Mouse (Mus musculus) megakaryocyte-erythroid progenitor cell, adult 5-6 weeks (primary cell): Measurements from ENCODE around the gene Gm13090. TPM values are rescaled to one million over a fixed set of nuclear protein-coding genes. Genes with fewer than 3 reads are reported as not detected.
A peak's percentile ranks its signal among the peaks of the same experiment; 100 is the strongest.

ENCODE experiments used
- ATAC-seq: replicated peaks from 2 replicates; pipeline ENCODE4 v1.8.0; 2016; ENCODE audit warnings: mild to moderate bottlenecking, inconsistent platforms; ENCODE audit not compliant: severe bottlenecking, poor library complexity, low FRiP score, low TSS enrichment
- total RNA-seq, 2 experiments: library from RNA; stranded (forward) in 1 of 2; stranded (reverse) in 1 of 2; fragments of 200-1000, 215-1000 nt in 1 of 2; fragments of >200 nt in 1 of 2; fragmentation: Nextera tagmentation in 1 of 2; gene quantifications; 2 replicates each; pipeline ENCODE4 v1.2.3; 2014 to 2017

Gene Gm13090
- not detected in 2 replicates for total RNA-seq (2014; fragmentation: Nextera tagmentation)
- total RNA-seq (2017), result not detected in 2 replicates

GRCm38 (mm10) chr4:151089270-151089669 lies at the start of gene Gm13090:
Gm13090 (plus strand) TSS chr4:151089570.
- no peak for ATAC-seq

GRCm38 (mm10) chr4:151041506-151041905 lies 47.9 kb upstream of the Gm13090 start:
- no peak for ATAC-seq

GRCm38 (mm10) chr4:151043281-151043680 lies 46.1 kb upstream of the Gm13090 start:
- ATAC-seq, result no peak

- ATAC-seq, result peak; percentile 94
Observed at GRCm38 (mm10) chr4:151044037-151044943, 45.1 kb upstream of the Gm13090 start, which contains the start of gene Per3. Per3 (minus strand) TSS chr4:151044665.

DNA sequence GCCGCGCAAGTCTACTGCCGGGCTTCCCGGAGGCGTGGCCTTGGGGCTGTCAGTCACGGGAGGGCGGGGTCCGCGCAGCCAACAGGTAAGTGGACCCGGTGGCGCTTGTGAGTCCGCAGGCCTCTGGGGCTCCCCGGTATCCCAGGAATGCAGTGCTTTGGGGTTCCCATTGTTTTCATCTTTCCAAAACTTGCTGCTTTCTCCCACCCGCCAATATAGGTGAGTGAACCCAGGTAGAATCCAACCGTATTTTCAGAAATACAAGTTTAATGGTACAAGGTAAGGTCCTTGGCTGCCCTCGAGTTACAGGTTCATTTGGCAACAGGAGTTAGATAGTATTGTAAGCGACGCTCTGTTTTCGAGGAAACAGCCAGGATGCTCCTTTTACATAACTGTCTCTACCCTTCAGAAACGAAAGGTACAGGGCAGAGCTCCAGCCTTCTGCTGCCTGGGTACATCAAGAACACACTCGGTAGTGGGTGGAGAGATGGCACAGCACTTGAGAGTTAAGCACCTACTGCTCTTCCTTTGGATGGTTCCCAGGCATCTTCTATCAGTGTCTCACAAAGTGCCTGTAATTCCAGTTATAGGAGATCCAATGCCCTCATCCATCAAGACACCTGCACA lies 44.3 kb upstream of the Gm13090 start:
- no peak for ATAC-seq

DNA sequence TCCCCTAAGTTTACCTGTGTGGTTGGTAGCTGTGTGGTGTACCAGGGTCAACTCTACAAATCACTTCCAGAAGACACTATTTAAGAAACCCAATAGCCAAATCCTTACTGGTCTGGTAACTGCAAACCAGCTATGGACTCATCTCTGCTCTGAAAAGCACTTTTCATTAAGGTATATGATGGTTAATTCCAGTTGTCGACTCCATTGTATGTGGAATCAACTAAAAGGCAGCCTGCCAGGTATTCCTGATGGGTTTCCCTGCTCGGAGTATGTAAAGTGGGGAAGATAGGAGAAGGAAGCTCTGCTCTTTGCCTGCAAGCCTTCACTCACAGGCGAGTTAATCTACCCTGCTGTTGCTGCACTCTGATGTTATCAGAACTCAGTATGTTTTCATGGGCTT lies 42.8 kb upstream of the Gm13090 start:
- no peak for ATAC-seq

DNA sequence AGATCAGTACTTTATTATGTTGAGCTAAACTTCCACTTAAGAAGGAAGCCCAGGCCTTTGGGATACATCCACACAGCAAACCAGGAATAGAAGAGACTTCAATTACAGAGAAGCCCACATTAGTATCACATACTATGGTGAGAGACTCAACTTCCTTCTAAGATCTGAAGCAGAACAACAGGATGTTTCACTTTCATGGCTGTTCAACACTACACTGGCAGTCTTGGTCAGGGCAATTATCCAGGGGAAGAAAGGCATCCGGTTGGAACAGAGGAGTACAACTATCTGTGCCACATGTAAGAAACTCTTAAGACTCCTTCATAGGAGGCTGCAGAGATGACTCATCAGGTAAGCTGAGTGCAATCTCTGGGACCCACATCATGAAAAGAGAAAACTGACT lies 38.2 kb upstream of the Gm13090 start:
- no peak for ATAC-seq

- peak; percentile 97 for ATAC-seq
Observed at GRCm38 (mm10) chr4:151057347-151058321, 31.7 kb upstream of the Gm13090 start, which contains the start of gene Vamp3. Vamp3 (minus strand) TSS chr4:151057963.

DNA sequence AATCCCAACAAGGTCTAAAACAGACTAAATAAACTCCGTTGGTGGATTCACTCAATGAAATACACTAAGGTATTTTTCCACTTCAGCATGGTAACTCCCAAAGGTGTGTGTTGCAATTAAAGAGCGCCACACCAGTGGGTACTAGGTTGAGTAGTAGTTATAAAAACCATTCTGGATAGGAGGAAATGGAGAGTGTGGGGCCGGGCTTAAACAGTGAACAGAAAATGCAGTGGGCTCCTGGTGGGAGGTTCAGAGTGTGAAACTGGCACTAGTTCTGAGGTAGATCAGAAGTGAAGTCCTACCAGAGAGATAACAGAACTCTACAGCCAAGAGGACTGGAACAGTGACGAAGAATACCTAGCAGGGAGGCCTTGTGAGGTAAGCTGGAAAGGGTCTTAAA lies 30.7 kb upstream of the Gm13090 start:
- no peak for ATAC-seq

- no peak for ATAC-seq
Observed at GRCm38 (mm10) chr4:151059566-151059965, 29.8 kb upstream of the Gm13090 start.

GRCm38 (mm10) chr4:151068751-151069150 lies 20.6 kb upstream of the Gm13090 start:
- peak; percentile 66; the same call in 1 of the 2 replicates for ATAC-seq

DNA sequence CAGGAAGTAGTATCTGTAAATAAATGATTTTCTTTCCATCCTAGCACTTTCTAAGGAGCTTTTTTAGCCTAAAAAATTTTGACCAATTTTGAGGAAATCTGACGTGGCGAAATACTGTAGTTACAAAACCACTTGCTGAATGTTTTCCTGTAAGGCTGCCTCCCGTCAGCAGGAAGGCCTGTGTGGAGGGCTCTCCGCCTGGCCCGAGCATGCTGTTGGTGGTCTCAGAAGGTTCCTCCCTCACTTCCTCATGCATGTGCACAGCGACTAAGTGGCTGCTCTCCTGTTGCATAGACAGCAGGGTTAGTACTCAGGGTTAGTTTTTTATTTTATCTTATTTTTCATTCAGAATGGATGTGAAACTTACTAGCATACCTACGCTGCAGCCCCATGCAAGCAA lies 18.4 kb upstream of the Gm13090 start:
- ATAC-seq, result no peak

DNA sequence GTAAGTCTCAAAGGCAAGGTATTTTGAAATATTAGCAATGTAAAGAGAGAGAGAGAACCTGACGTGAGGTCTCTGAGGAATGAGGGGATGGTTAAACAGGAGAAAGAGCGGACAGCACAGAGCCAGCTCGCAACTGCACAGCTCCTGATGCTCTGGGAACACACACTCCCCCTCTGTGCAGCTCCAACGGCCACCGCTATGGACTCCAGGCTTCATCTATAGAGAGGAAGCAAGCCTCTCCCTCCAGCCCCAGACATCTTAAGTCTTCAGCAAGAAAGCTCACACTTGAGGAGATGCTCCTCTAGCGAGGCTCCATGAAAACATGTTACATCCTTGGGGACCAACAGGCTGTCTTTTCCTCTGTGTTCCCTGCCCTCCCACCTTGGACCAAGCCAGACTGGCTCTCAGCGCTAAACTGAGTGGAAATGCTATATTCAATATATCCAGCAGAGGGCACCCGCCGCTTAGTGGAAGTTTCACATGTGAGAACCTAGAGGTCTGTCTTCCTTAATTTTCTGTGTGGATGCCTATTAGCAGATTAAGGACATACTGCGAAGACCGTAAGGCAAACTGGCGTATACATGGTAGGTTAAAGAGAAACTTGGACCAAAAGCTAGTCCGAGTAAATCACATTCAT lies 16.1 kb upstream of the Gm13090 start:
- peak; percentile 71 for ATAC-seq

DNA sequence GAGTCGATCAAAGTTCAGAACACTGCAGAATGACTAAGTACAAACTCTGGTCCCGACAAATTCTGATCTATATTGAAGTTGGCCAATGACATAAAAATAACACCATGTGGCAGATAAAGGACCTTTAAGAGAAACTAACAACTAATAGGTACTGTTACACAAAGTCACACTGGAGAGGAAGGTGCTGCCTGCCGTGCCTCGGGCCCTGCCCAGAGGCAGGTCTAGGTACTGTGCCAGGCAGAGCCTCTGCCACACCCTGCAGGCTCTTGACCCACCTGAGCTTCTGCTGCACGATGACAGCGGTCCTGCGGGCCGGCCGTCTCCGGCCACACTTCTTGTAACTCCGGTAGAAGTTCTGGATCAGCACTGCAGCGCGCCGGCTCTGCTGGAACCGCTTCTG lies 14.6 kb upstream of the Gm13090 start:
- ATAC-seq, result no peak

DNA sequence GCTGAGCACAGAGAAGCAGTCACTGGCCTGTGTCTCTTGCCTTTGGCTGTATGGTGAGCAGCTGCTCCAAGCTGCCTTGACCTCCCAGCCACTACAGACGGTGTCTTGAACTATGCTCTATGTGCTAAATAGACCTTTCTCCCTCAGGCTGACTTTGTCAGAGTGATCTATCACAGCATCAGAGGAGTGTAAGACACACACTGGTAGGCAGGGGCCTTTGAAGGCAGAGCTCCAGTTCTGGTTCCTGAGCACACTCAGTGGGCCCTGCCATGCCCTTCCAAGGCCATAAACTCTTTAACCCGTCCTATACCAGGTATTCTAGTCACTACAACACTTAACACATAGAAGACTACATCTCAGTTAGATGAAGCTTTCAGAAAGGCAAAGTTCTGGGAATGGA lies 8.0 kb upstream of the Gm13090 start:
- no peak for ATAC-seq

- no peak for ATAC-seq
Observed at GRCm38 (mm10) chr4:151081977-151082376, 7.4 kb upstream of the Gm13090 start.

GRCm38 (mm10) chr4:151083027-151083426 lies 6.3 kb upstream of the Gm13090 start:
- no peak for ATAC-seq

DNA sequence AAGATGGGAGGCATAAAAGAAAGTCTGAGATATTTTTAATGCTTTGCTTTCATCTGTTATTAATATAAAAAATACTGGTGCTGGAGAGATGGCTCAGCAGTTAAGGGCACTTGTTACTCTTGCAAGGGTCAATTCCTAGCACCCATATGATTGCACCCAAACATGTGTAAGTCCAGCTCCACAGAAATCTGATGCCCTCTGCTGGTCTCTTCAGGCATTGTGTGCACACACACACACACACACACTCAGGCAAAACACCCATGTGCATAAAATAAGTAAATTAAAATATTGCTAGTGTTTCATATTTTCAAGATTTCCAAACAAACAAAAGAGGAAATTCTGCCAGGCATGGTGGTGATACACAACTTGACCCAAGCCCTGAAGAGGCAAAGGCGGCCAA lies 2.0 kb upstream of the Gm13090 start:
- no peak for ATAC-seq

DNA sequence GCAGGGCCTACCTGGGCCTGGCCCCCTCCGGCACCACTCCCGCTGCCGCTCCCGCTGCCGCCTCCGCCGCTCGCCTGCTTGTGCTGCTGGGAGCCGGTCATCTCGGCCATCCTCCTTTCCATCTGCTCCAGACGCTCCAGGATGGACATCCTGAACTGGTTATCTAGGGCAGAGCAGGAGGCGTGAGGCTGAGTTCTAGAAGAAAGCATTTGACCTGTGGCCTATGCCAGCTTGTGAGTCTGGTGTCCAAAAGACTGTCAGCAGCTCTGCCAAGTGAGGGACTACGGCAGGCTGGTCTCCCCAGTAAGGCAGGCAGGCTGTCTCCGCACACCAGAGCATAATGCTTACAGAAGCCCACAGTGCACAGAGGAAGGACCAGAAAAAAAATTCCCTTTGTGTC lies 551 bp upstream of the Gm13090 start:
- ATAC-seq, result no peak
